Mouse (Mus musculus) cortical plate, adult 2 months (tissue): ENCODE data around the gene Casp4.

Source experiments
- CTCF ChIP-seq: fragments of 200-500 bp; IDR thresholded peaks from 2 replicates; pipeline ENCODE4 v1.5.1; 2011; ENCODE audit warnings: mild to moderate bottlenecking, control low read depth, low read length; ENCODE audit not compliant: insufficient read depth; ENCODE audit errors: extremely low read depth
- POLR2A ChIP-seq: fragments of 200-500 bp; IDR thresholded peaks from 2 replicates; pipeline ENCODE4 v1.6.1; 2011; ENCODE audit warnings: mild to moderate bottlenecking, low read length, control low read depth; ENCODE audit not compliant: insufficient read depth; ENCODE audit errors: extremely low read depth

DNA sequence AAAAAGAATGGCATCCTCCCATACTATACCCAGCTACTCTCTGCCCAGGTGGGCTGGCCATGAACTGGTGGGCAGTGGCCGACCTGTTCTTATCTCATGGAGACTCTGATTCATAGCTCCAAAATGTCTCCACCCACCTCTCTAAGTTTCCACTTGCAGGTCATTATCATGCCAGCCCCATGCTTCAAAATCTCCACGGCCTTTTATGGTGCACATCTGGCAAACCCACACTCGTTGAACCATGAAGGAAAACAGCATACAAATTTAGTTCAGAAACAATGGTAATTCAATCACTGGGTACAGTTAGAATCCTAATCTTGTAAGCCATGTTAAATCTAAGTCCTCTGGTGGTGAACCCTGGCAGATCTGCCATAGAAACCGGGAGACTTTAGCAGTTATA is 2.8 kb downstream of the Casp4 start:
- no peak for TF ChIP-seq CTCF
- TF ChIP-seq POLR2A = no peak
